Mouse (Mus musculus): Measurements from ENCODE around the gene Sfrp2. TPM values are rescaled to one million over a fixed set of nuclear protein-coding genes. Genes with fewer than 3 reads are reported as not detected.

Gene Sfrp2
- polyA plus RNA-seq, 1 experiment = 6.7 TPM

DNA sequence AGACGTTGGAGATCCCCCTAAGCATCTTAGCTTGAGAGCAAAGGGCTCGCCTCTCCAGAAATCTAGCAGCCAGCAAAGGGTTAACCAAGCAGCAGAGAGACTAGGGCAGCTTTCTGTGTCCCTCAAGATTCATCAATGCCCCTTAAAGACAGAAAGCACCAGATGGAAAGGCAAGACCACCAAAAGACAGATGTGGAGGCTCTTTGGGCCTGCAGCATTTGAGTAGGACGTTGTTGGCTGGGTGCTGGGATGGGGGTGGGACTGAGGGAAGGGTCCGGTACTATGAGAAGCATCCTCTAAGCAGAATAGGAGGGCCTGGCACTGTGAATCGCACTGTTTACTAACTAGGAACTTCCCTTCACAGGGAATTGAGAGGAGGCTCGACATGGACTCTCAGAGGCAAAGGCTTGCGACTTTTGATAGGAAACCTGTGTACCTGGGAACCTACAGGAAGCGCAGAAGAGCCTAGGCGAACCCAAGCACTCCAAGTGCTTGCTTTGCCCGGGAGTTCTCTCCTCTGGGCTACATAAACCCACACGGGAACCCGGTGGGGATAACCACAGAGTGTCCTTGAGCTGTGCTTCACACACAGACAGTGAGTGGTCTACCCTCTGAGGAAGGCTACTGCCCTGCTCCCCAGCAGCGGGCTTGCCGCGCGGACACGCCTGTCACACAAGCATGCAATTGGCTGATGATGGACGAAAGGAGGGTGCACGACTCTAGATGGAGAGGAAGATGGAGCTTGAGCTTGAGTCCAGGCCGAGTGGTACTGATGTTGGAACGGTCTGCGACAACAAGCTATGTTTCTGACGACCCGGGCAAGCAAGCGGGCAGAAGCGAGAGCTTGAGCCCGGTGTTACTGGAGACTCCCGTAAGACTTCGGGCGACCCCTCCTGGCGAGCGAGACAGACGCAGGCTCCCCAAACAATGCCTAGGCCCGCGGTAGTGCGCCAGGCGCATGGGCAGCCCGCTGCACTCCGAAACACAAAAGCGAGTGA lies 2.3 kb upstream of the Sfrp2 start:
- Histone ChIP-seq H3K27ac (replicated peaks; ENCODE audit: low read depth, low read length) (no peak overlapping the region), H3K4me3 (ENCODE audit: insufficient read depth, low read depth, low read length) (no peak overlapping the region), H3K4me1 (ENCODE audit: control insufficient read depth, insufficient read depth, insufficient read length, low read length) (peaks cover 2% of the 10 kb centered on the region; the same call in 1 of the 2 replicates)

DNA sequence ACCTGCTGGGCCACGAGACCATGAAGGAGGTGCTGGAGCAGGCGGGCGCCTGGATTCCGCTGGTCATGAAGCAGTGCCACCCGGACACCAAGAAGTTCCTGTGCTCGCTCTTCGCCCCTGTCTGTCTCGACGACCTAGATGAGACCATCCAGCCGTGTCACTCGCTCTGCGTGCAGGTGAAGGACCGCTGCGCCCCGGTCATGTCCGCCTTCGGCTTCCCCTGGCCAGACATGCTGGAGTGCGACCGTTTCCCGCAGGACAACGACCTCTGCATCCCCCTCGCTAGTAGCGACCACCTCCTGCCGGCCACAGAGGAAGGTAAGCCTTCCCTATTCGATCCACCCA lies 577 bp downstream of the Sfrp2 start:
- peak overlapping the region; percentile 41 for H3K4me3 ChIP-seq (ENCODE audit: insufficient read depth, low read depth, low read length)
- H3K27ac ChIP-seq (replicated peaks; ENCODE audit: low read depth, low read length) = no peak overlapping the region
- H3K4me1 ChIP-seq (ENCODE audit: control insufficient read depth, insufficient read depth, insufficient read length, low read length) = peaks cover 2% of the 10 kb centered on the region; the same call in 1 of the 2 replicates

DNA sequence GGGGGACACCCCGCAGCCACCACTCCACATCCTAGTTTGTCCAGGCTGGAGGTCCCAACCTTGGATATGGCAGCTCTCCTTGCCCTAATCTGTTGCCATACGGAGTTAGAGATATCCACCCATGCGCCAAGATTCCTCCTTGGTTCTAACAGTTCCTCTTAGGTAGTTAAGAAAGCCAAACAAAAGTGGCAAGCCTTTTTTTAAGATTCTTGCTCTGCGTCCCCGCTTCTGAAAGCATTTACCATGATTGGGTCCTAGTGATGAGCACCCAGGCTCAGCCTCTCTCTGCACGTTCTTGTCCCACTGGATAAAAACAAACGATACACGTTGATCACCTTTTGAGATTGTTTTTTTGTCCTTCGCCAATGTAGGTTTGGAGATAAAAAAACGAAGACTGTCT lies 1.0 kb downstream of the Sfrp2 start:
- H3K4me3 ChIP-seq (ENCODE audit: insufficient read depth, low read depth, low read length) = no peak overlapping the region
- H3K4me1 ChIP-seq (ENCODE audit: control insufficient read depth, insufficient read depth, insufficient read length, low read length) = peaks cover 2% of the 10 kb centered on the region; the same call in 1 of the 2 replicates
- H3K27ac ChIP-seq (replicated peaks; ENCODE audit: low read depth, low read length) = no peak overlapping the region

DNA sequence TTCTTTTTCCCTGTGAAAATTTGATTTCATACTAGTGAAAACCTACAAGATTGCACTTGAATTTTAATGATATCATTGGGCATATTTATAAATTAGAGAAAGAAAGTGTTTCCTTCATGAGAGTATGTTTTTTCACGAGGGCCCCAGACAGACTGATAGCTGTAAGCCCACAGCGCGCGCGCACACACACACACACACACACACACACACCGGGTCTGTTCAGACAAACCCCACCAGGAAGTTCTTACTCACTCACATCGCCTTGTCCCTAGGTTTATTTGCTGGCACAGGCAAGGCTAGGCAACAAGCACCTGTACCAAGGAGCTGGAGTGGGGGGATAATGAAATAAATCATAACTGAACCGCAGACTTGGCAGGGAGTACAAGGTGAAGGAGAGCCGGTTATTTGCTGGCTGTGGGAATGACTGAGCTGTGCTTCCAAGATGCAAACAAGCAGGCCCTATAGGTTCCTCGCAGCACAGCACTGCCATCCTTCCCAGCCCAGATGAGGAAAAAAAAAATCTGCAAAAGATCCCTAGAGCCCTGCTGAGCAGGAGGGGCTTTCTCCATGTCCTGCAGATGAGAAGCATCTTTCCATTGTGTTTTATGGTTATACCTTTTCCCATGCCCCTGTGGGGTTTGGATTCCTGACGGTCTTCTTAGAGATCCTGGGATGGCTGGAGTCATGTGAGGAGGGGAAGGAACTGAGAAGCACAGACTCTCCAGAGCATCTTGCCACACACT lies 2.3 kb downstream of the Sfrp2 start:
- H3K27ac ChIP-seq (replicated peaks; ENCODE audit: low read depth, low read length) = no peak overlapping the region
- peaks cover 2% of the 10 kb centered on the region; the same call in 1 of the 2 replicates for H3K4me1 ChIP-seq (ENCODE audit: control insufficient read depth, insufficient read depth, insufficient read length, low read length)
- H3K4me3 ChIP-seq (ENCODE audit: insufficient read depth, low read depth, low read length) = no peak overlapping the region

DNA sequence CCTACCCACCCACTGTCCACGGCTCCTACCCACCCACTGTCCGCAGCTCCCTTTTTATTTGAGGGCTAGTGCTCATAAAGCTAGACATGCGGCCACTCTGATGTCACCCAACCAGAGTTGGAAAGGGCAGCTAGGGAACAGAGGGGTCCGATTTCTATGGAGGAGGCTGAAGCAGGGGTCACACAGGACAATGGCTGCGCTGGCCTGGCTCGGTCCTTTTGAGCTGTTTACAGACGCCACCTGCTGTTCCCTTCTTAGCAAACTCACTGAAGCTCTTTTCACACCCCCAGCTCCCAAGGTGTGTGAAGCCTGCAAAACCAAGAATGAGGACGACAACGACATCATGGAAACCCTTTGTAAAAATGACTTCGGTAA lies 2.9 kb downstream of the Sfrp2 start:
- Histone ChIP-seq H3K4me1 (ENCODE audit: control insufficient read depth, insufficient read depth, insufficient read length, low read length) (peaks cover 1% of the 10 kb centered on the region; the same call in 1 of the 2 replicates), H3K27ac (replicated peaks; ENCODE audit: low read depth, low read length) (no peak overlapping the region), H3K4me3 (ENCODE audit: insufficient read depth, low read depth, low read length) (no peak overlapping the region)

DNA sequence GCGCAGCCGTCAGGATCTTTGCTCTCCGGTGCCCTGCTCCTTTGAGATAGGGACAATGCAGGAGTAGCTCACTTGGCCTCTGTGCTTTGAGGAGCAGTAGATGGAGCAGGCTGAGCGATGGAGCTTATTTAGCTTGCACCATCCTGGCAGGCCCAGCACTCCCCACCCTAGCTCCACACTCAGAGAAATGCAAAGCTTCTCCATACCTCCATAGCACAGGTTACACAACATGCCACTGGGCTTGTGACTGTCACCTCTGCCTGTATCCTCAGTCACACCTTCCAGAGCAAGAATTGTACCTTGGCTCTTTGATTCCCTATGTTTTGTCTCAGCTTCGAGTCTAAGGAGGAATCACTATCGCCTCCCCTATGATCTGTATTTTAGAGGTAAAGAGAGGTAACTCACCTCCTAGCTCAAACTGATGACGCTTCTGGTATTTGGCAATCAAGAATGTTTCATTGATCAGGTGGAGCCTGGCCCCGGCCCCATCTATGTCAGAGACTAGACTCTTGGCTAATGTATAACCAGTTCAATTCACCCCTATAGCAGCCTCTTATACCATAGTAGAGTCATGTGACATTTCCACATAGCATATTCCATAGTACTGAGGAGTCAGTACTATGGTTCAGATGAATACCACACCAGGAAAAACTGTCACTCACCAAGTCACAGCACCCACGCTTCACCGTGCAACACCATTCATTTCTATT lies 5.2 kb downstream of the Sfrp2 start:
- no peak overlapping the region for H3K27ac ChIP-seq (replicated peaks; ENCODE audit: low read depth, low read length)
- H3K4me1 ChIP-seq (ENCODE audit: control insufficient read depth, insufficient read depth, insufficient read length, low read length) = no peaks in the 10 kb centered on the region
- H3K4me3 ChIP-seq (ENCODE audit: insufficient read depth, low read depth, low read length) = no peak overlapping the region

DNA sequence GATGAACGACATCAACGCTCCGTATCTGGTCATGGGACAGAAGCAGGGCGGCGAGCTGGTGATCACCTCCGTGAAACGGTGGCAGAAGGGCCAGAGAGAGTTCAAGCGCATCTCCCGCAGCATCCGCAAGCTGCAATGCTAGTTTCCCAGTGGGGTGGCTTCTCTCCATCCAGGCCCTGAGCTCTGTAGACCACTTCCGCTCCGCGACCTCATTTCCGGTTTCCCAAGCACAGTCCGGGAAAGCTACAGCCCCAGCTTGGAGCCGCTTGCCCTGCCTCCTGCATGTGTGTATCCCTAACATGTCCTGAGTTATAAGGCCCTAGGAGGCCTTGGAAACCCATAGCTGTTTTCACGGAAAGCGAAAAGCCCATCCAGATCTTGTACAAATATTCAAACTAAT lies 7.2 kb downstream of the Sfrp2 start:
- Histone ChIP-seq H3K27ac (replicated peaks; ENCODE audit: low read depth, low read length) (no peak overlapping the region), H3K4me3 (ENCODE audit: insufficient read depth, low read depth, low read length) (no peak overlapping the region), H3K4me1 (ENCODE audit: control insufficient read depth, insufficient read depth, insufficient read length, low read length) (no peaks in the 10 kb centered on the region)

DNA sequence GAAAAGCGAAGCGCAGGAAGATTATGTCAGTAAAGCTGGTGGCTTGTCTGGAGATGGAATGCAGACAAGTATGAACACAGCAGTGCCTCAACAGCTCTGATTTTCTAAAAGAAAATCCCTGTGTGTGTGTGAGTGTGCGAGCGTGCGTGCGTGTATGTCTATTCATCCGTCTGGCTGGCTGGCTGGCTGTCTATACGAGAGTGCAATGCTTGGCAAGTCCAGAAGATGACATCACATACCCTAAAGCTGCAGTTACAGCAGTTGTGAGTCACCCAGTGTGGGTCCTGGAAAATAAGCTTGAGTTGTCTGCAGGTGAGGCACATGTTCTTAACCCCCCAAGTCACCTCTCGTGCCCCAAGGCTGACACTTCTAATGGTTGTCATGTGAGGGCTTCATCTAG lies 9.3 kb downstream of the Sfrp2 start:
- H3K27ac ChIP-seq (replicated peaks; ENCODE audit: low read depth, low read length) = no peak overlapping the region
- H3K4me3 ChIP-seq (ENCODE audit: insufficient read depth, low read depth, low read length) = no peak overlapping the region
- H3K4me1 ChIP-seq (ENCODE audit: control insufficient read depth, insufficient read depth, insufficient read length, low read length) = no peaks in the 10 kb centered on the region

DNA sequence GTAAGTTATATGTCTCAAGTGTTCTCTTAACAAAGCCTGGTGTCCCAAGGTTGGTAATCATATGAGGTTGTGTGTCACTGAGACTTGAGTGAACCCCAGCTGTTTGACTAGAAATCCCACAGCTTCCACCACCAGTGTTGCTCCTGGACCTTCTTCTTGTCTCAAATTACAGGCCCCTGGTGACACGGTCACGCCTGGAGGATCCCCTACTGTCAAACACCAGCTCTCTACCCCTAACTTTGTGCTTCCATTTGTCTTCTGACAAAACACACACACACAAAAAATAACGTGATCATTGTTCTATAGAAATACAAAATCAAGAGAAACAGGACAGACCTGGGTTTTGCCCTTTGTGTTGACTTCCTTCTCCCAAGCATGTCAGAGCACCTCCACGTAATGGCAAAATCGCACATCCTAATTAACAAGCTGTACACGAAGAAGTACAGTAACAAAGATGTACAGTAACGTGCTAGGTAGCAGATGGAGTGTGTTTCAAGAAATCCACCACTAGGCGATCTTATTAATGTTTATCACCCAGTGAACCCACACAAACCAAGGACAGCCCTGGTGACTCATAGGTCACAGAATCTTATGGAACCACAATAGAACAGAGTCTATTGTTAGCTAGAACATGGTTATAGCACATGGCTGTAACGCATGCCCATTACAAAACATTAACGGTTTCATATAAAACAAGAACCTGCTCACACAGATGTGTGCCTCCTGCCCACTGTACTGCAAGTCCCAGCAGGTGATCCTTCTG lies 15.5 kb downstream of the Sfrp2 start:
- H3K4me1 ChIP-seq (ENCODE audit: control insufficient read depth, insufficient read depth, insufficient read length, low read length) = no peaks in the 10 kb centered on the region
- H3K27ac ChIP-seq (replicated peaks; ENCODE audit: low read depth, low read length) = no peak overlapping the region
- no peak overlapping the region for H3K4me3 ChIP-seq (ENCODE audit: insufficient read depth, low read depth, low read length)

DNA sequence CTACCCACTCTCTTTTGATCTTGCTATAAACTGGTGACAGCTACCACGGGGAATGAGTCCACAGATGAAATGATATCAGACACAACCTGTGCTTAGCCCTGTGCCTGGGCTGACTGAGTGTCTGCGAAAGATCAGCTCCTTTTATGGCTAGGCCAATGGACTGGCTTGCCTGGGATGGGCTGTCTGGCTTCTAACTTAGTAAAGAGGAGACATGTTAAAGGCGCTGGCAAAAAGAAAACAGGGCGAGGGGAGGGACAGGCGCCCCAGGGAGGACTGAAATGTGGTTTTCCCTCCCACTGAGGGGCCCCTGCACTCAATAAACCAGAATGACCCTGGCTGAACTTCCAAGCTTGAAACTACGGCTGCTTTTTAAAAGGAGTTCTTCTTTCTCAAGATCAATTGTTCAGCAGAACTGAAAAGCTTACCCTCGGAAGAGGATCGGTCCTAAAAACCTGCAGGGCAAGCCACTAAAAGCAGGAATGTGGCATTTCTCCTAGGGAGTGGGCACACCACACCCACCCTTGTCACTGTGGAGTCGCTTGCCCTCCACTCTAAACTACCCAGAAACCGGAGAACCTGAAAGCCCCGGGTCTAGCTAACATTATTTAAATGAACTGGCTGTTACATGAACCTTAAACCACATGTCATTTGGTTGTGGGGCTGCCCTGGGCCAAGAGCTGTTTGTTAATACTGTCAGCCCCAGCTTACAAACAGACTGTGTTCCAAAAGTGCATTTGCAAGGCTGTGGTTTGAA lies 17.8 kb downstream of the Sfrp2 start:
- no peak overlapping the region for H3K4me3 ChIP-seq (ENCODE audit: insufficient read depth, low read depth, low read length)
- no peaks in the 10 kb centered on the region for H3K4me1 ChIP-seq (ENCODE audit: control insufficient read depth, insufficient read depth, insufficient read length, low read length)
- H3K27ac ChIP-seq (replicated peaks; ENCODE audit: low read depth, low read length) = no peak overlapping the region

DNA sequence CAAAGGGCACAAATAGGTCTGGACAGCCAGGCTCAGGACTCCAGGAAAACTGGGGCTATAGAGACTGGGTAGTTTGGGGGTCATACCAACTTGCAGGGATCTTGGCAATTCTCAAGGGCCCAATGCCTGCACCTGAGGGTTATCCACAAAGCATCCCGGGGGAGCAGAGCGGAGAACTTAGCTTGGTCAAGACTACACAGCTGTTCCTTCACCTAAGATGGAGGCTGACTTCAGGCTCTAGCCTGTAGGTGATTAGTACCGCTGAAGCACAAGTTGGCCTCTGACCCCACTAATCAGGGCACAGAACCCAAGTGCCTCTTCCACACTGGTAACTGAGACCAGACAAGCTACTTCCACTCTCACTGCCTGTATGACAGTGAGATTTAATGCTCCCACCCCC lies 18.6 kb downstream of the Sfrp2 start:
- H3K4me1 ChIP-seq (ENCODE audit: control insufficient read depth, insufficient read depth, insufficient read length, low read length) = peaks cover 2% of the 10 kb centered on the region; the same call in 1 of the 2 replicates
- no peak overlapping the region for H3K27ac ChIP-seq (replicated peaks; ENCODE audit: low read depth, low read length)
- no peak overlapping the region for H3K4me3 ChIP-seq (ENCODE audit: insufficient read depth, low read depth, low read length)

DNA sequence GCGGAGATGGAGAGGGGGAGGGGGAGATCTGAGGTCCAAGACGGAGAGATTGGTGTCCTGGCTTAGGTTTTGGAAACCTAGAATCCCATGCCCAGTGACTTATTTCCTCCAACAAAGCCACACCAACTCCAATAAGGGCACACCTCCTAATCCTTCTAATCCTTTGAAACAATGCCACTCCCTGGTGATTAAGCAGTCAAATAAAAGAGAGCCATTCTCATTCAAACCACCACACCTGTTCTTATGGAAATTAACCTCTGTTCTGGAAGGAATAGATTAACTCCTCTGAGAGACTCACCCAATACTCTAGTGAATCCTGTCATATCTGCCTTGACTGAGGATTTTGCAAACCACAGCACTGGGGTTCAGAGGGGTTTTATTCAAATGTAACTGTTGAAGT lies 21.0 kb downstream of the Sfrp2 start:
- Histone ChIP-seq H3K4me3 (ENCODE audit: insufficient read depth, low read depth, low read length) (no peak overlapping the region), H3K4me1 (ENCODE audit: control insufficient read depth, insufficient read depth, insufficient read length, low read length) (peaks cover 2% of the 10 kb centered on the region; the same call in 1 of the 2 replicates), H3K27ac (replicated peaks; ENCODE audit: low read depth, low read length) (no peak overlapping the region)

DNA sequence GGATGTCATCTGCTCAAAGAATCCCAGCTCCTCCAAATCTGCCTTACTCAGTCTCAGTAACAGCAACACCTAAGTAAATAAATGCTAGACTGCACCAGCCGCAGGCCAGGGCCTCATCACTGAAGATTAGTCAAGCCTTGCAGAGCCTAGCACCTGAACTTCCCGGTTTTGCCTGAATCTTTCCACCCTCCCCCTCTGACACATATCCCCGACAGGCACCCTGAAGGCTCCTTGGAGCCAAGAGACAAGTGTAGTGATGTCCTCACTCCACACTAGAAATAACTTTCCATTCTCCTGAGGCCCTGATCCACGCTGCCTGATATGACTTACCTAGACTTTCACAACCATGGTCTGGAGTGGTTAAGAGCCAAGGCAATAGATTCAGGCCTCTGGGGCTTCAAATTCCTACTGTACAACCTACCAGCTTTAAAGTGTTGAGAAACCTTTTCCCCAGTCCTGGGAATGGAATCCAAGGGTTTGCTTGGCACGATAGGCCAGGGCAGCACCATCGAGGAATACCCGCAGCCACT lies 21.7 kb downstream of the Sfrp2 start:
- Histone ChIP-seq H3K4me3 (ENCODE audit: insufficient read depth, low read depth, low read length) (no peak overlapping the region), H3K27ac (replicated peaks; ENCODE audit: low read depth, low read length) (no peak overlapping the region), H3K4me1 (ENCODE audit: control insufficient read depth, insufficient read depth, insufficient read length, low read length) (peaks cover 2% of the 10 kb centered on the region; the same call in 1 of the 2 replicates)

Data from brown adipose tissue, adult 24 weeks (tissue).